Mouse (Mus musculus): ENCODE measurements at regions not wholly inside any gene's neighbourhood (a gene's known extent, or its start where the extent isn't known, plus 50 kb on each side); places are given as distances from the start of the nearest gene placed in this dataset.

DNA sequence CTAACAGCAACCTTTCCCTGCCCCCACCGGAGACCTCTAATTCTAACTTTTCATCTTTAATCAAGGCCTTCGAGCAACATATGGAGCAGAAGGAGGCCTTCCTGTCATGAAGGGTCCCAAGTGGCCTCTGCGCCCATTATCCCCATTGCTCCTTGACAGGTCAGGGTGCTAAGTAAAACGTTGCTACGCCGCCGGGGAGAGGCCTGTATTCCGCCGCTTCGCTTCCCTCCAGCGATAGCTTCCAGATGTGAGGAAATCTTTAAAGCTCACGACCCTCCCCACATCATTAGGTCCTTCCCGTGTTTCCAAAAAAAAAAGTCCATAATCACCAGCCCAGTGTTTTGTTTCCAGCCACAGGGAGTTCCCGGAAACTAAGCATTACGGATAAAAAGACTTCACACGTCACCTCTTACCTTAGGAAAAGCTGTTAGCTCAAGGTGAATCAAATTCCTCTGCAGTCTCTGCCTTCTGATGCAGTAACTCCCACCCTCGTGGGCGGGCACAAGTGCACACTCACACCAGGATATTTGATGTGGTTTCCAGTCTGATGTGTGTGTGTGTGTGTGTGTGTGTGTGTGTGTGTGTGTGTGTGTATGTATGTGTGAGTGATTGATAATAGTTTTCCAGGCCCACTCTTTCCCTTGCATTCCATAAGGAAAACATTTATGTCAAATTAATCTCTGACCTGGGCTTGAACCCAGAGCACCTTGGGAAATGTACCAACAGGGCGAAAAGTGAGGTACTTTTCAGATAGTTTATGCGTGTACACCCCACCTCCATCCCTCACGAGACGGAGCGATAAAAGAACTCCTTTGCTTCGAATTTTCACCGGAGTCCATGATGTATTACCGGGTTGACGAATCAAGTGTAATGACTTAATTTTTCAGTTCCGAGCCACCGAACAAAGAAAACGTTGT is 107.5 kb downstream of the Gm45692 start:
- DNase-seq (ENCODE audit: low spot score in 2 of 2): no peak

DNA sequence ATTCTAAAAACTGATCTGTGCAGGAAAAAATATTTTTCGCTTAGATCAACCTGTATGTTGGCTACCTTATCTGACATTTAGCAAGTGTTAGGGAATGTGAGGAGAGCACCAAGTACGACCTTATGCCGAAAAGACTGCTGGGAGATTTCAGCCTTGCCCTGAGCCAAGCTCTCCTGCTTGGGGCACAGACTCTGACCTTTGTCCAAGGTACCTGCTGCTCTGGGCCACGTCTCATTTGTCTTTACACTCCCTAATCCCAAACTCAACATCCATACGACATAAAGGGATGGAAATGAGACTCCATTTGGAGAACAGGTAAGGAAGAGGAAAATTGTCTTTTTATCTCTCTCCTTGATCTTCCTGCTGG is 108.2 kb downstream of the Gm45692 start:
- DNase-seq (ENCODE audit: low spot score in 2 of 2): no peak

- DNase-seq (ENCODE audit: low spot score in 2 of 2): no peak
These were observed 110.2 kb downstream of the Gm45692 start for GRCm38 (mm10) chr8:26229548-26229947.

DNA sequence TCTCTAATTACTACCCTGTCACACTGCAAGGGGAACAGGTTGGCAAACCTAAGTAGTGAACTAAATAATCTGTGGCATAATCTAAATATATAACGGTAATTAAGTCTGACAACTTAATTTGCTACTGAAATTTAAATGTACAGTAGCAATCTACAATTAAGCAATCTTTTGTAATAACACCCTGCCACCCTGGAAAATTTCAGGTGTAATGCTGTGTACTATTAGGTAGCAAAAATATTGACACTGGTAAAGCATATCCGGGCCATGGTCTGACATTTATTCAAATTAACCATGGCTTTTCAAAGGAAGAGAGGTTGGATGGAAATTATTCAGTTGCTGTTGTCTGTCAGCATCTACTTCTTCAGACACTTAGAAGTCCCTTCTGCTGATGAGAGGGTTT is 119.7 kb downstream of the Gm45692 start:
- DNase-seq (ENCODE audit: low spot score in 2 of 2): no peak

- no peak for DNase-seq (ENCODE audit: low spot score in 2 of 2)
These were observed 120.3 kb downstream of the Gm45692 start for GRCm38 (mm10) chr8:26239604-26240003.

- DNase-seq (ENCODE audit: low spot score in 2 of 2): peak in 1 of 2 experiments; percentile 12
These were observed 124.4 kb downstream of the Gm45692 start for GRCm38 (mm10) chr8:26243743-26244142.

DNA sequence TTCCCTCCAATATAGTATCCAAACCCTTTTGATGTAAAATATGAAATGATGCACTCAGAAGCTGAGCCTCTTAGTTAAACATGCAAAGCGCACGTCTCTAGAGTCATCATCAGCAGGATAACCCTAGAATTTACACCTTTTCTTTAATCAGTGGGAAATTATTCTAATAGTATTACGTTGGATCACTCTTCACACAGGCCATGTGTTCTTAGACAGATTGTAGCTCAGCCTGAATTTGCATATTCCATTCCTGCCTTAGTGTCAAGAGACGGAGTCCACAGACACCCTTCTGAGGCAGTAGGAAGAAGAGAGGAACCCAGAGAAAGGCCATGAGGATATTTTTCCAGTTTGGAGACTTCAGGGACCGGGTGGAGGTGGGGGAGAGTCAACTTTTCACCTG is 125.0 kb downstream of the Gm45692 start:
- DNase-seq (ENCODE audit: low spot score in 2 of 2): no peak

DNA sequence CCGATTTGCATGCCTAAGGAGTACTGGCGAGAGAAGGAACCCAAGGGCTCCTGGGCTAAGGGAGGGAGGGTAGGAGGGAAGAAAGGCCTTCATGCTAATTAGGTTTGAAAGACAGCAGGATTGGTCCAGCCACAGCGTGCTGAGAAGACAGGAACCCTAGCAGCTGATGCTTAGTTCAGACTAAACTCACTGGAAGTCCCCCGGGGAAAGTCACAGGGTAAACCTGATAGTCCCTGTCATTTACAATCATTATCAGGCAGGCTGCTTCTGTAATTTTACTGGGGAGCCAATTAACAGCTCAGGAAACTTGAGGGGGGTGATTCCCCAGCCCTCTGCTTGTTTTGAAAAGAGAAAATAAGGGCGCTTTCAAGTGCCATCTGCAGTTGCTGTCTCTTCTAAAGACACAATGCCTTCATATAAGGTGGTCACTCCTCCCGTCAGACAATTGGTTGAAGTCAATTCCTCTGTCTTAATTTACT is 135.9 kb downstream of the Gm45692 start:
- DNase-seq (ENCODE audit: low spot score in 2 of 2): no peak

DNA sequence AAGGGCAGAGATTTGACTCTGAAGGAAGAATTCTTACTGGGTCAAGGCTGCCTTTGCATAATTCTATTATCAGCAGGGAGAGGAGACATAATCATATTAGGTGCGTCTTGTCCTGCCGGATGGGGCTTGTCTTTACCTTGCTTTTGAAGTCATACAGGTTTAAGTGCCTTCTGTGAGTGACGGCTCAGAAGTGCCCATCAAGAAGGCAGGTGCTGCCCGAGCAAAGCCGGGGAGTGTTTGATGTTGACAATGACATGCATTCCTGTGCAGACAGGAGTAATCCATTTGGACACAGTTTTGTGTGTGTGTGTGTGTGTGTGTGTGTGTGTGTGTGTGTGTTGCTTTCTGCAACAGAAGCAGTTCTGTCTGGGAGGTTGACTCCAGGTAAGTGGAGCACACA is 141.0 kb downstream of the Gm45692 start:
- no peak for DNase-seq (ENCODE audit: low spot score in 2 of 2)

GRCm38 (mm10) chr8:26262536-26262935 is 143.2 kb downstream of the Gm45692 start:
- no peak for DNase-seq (ENCODE audit: low spot score in 2 of 2)

DNA sequence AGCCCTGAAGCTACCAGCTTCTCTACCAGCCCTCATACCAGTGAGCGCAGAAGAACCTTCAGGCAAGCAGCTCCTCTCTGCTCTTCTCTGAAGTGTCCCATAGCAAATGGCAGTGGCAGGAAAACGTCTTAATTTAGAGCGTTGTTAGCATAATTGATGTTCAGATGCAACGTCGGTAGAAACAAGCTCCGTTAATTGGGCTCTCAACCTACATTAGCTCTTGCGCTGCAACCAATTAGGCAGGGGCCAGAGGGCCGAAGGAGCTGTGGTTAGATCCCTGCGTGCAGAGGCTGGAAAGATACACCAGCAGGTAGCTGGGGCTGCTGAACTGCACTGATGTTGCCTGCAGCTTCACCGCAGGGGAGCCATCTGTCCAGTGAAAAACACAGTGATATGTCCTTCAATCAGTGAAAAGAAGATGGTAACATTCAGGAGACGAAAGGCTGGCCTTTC is 145.6 kb downstream of the Gm45692 start:
- DNase-seq (ENCODE audit: low spot score in 2 of 2): no peak

GRCm38 (mm10) chr8:26265366-26265765 is 146.0 kb downstream of the Gm45692 start:
- DNase-seq (ENCODE audit: low spot score in 2 of 2): no peak

DNA sequence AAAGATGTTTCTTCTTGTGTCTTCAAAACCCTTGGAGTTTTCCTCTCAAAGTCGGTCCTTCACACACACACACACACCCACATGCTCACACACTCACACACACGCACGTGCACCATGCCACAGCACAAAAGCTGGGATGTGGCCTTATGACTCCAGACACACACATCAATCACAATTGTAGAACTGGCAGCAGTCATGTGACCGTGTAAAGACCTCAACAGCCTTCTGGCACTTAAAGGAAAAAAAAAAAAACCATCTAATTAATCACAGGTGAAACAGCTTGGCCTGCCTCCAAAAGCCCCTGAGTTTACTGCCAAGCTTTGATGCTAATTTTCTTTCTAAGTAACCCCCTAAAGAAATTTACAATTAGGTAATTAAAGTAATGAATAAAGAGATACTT is 147.1 kb downstream of the Gm45692 start:
- no peak for DNase-seq (ENCODE audit: low spot score in 2 of 2)

DNA sequence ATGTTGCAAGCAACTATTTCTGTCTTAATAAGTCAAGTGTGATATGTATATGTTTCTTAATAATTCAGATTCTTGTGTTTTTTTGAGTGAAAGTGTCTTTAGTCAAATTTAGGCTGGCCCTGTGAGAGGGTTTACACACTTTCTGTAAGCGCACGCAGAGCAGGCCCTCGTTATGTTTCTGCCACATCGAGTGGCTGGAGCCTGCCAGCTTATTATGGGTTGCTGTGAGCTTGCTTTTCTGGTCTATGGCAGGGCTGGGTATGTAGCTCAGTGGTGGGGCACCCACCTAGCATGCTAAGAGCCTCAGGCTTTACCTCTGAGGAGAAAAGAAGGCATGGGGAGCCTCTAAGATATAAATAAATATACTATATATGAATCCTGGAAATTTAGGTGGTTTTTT is 148.2 kb downstream of the Gm45692 start:
- DNase-seq (ENCODE audit: low spot score in 2 of 2): no peak

DNA sequence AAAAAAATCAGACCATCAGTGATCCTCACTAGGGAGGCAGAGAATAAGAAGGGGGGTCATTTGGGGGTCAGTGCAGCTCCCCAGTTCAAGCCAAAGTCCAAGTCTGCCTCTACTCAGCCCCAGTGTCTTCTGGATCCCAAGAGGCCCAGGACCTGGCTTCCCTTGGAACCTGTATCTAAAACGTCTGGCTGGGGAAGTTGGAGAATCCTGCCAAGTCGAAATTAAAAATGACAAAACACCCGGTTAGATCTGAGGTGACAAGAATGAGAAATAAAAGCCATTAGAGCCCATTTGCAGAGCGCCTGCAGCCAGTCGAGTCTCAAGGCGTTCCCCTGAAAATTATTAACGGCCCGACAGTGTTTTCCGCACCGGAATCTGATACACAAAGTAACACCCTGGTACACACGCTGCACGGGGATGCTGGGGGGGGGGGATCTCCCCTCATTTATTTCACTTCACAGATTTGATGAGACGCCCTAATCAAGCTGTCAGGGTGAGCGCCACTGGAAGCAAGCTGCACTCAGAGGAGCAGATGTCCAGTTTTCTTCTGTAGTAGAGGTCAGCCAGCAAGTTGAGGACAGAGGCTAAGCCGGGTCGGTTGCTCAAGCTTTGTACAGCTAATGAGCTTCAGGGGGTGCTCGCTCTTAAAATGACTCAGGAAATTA is 149.5 kb downstream of the Gm45692 start:
- DNase-seq (ENCODE audit: low spot score in 2 of 2): no peak

DNA sequence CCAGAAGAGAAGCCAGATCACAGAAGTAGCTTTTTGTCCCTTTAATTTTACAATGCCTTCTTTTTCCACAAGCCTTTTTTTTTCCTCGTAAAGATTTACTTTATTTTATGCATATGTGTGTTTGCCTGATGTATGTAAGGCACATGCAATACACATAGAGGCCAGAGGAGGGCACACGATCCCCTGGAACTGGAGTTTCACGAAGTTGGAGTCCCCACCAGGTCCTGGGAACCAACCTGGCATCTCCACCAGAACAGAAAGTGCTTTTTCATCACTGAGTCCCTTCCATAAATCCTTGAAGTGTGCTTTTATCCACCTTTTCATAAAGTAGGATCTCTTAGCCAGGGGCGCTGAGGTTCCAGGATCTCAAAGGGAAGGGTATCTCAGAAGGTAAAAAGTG is 152.8 kb downstream of the Gm45692 start:
- DNase-seq (ENCODE audit: low spot score in 2 of 2): no peak

DNA sequence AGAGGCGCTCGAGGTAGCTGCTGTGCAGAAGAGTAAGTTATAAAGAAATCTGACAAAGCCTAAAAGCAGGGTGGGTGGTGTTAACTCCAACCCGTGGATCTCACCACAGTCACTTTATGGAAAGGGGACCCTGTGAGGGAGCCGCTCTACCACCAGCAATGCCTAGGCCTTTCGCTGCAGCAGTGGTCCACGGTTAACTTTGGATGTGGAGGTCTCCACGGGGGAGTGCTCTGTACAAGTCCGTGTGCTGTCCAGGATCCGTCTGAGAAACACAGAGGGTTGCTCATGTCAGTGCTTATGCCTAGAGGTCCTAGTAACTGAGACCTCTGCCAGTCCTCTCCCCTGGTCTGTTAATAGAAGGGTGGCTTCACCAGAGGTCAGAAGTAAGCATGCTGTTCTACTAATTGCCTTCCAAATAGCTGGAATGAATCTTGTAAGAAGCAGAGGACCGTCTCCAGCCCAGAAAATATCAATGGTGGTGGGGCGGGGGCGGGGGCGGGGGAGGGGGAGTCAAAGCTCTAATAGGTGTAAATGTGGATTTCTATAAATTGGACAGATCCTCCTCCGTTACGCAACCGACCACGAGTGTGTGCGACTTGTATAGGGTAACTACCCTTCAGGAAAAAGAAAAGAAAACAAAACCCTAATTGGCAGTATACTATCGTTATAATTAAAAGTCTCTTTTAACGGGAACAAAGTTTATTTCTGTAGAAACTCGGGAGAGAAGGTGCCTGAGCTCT is 153.5 kb downstream of the Gm45692 start:
- no peak for DNase-seq (ENCODE audit: low spot score in 2 of 2)

DNA sequence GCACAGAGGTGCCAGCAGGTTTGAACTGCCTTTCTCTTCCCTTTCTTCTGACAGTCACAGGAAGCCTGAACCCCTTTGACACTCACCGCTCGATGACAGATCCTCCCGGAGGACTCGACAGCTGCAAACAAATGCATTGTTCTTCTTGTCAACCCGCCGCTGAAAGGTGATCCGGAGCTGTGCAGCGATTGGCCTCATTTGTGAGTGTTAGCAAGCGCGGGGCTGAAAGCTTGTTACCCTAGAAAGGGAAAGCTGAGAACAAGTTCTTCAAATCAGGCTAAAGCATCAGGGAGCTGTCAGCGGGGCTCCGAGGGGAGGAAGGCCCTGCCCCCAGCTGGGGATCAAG is 154.1 kb downstream of the Gm45692 start:
- no peak for DNase-seq (ENCODE audit: low spot score in 2 of 2)

GRCm38 (mm10) chr8:26273792-26274191 is 154.5 kb downstream of the Gm45692 start:
- no peak for DNase-seq (ENCODE audit: low spot score in 2 of 2)

DNA sequence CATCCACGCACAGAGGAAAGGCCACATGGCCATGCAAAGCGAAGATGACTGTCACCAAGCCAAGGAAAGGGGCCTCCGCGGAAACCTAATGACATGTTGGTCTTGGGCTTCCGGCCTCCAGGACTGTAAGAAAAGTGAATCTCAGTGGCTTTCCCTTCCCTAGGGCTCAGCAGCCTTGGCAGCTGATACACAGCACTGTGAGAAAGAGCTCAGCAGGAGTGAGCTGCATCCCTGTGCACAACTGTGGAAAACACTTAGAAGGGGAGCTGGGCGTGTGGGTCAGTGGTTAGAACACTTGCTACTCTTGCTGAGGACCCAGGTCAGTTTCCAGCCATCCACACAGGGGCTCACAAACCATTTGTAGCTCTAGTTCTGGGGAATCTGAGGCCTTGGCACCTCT is 155.1 kb downstream of the Gm45692 start:
- DNase-seq (ENCODE audit: low spot score in 2 of 2): no peak

DNA sequence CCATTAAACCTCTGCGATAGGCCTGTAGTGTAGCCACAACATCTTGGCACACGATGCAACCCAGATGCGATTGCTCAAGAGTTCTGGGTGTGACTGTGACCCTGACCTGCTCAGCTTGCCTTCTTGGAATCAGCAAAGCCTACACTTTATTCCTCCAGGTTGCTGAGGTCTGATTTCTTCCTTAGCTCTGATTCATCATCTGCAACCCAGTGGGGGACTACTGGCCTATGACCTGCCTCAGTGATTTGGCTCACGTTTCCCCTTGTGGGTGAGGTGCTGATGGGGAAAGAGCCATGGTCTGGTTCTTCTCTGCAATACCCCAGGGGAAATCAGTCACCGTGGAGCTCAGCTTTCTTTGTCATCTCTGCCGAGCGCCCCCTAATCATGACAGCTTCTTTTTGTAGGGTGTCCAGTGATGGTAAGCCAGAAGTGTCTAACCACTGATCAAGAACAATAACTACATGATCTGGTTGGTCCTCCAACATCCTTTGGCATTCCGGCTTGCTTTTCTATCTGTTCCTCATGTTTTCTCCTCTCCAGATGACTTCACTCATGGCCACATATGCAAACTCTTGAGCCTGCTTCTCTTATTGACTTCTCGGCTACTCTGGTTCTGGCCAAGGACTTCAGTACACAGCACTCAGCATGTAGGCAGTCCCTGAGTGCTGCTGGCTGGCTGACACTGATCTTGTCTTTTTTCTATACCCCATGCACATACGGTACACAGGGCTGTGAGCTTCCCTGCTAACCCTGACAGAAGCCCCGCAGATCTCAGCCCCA is 163.0 kb downstream of the Gm45692 start:
- no peak for DNase-seq (ENCODE audit: low spot score in 2 of 2)
